Mouse (Mus musculus) brain, embryonic 14.5 days (tissue): ENCODE measurements at regions not wholly inside any gene's neighbourhood (a gene's known extent, or its start where the extent isn't known, plus 50 kb on each side); places are given as distances from the start of the nearest gene placed in this dataset.

Experiments
- CTCF ChIP-seq: fragments of 200-500 bp; IDR thresholded peaks from 2 replicates; pipeline ENCODE4 v1.5.1; 2012; ENCODE audit warnings: inconsistent platforms, mild to moderate bottlenecking, moderate library complexity, borderline replicate concordance; ENCODE audit not compliant: insufficient read depth, insufficient read length; ENCODE audit errors: extremely low read depth
- POLR2A ChIP-seq: fragments of 200-500 bp; IDR thresholded peaks from 2 replicates; pipeline ENCODE4 v1.6.1; 2012; ENCODE audit warnings: mild to moderate bottlenecking, inconsistent platforms, borderline replicate concordance; ENCODE audit not compliant: poor library complexity, insufficient read depth, insufficient read length, severe bottlenecking; ENCODE audit errors: extremely low read depth

GRCm38 (mm10) chr6:18639712-18640383 lies 125.2 kb upstream of the Cttnbp2 start:
- no peak for TF ChIP-seq CTCF
- TF ChIP-seq POLR2A = no peak
